Mouse (Mus musculus) E14TG2a.4 (cell line): ENCODE data around the gene Ulk1.

ENCODE experiments used
- H3K27me3 ChIP-seq: 2 replicates; pipeline ENCODE4 v1.6.1; 2014; ENCODE audit warnings: low read length, control low read depth; ENCODE audit not compliant: insufficient read depth
- H3K36me3 ChIP-seq: 2 replicates; pipeline ENCODE4 v1.6.1; 2014; ENCODE audit warnings: low read length, control low read depth; ENCODE audit not compliant: insufficient read depth
- H3K4me1 ChIP-seq: replicated peaks from 2 replicates; pipeline ENCODE4 v1.6.1; 2014; ENCODE audit warnings: low read depth, low read length, control low read depth
- H3K4me3 ChIP-seq: replicated peaks from 2 replicates; pipeline ENCODE4 v1.5.1; 2014; ENCODE audit warnings: mild to moderate bottlenecking, low read length
- H3K9me3 ChIP-seq: 2 replicates; pipeline ENCODE4 v1.6.1; 2014; ENCODE audit warnings: low read length, control low read depth
- CTCF ChIP-seq: conservative IDR thresholded peaks from 2 replicates; pipeline ENCODE4 v1.5.1; 2014; ENCODE audit warnings: low read length
- NANOG ChIP-seq: IDR thresholded peaks from 2 replicates; pipeline ENCODE4 v1.6.1; 2014; ENCODE audit warnings: borderline replicate concordance, low read length, mixed read lengths
- POU5F1 ChIP-seq: IDR thresholded peaks from 2 replicates; pipeline ENCODE4 v1.6.1; 2014; ENCODE audit warnings: low read length, borderline replicate concordance

Ulk1 gene

DNA sequence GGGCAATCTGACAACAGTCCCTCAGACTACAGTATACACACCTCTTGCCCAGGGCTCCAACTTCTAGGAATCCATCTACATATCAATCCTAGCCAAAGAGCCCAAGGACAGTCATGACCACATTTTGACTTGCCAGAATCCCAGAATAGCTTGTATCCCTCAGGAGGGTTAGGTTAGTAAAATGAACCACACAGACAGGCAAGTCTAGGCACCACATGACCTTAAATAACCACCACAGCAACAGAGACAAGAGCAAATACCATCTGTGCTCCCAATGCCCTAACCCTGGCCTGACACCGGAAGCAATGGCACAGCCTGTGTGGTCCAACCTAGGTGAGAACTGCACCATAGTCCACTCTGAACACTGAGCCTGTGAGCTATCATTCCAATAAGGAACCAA lies 3.2 kb downstream of the Ulk1 start:
- H3K4me3 ChIP-seq = peak overlapping the region; percentile 92
- H3K4me1 ChIP-seq = peaks cover 76% of the 10 kb centered on the region
- no peaks in the 10 kb centered on the region for H3K9me3 ChIP-seq
- TF ChIP-seq NANOG (peak; percentile 2; the same call in 1 of the 2 replicates), CTCF (no peak)
- H3K36me3 ChIP-seq = peaks cover 58% of the 10 kb centered on the region
- no peaks in the 10 kb centered on the region for H3K27me3 ChIP-seq

GRCm38 (mm10) chr5:110806154-110806553 lies 3.7 kb downstream of the Ulk1 start:
- peaks cover 63% of the 10 kb centered on the region for H3K36me3 ChIP-seq
- TF ChIP-seq POU5F1 (no peak), CTCF (no peak)
- H3K9me3 ChIP-seq = no peaks in the 10 kb centered on the region
- no peaks in the 10 kb centered on the region for H3K27me3 ChIP-seq
- H3K4me1 ChIP-seq = peaks cover 78% of the 10 kb centered on the region
- H3K4me3 ChIP-seq = peak overlapping the region; percentile 92

GRCm38 (mm10) chr5:110804012-110804743 lies 5.7 kb downstream of the Ulk1 start:
- H3K4me3 ChIP-seq = peak overlapping the region; percentile 92
- TF ChIP-seq POU5F1 = no peak
- no peak for TF ChIP-seq CTCF
- no peak for TF ChIP-seq NANOG
- no peaks in the 10 kb centered on the region for H3K9me3 ChIP-seq
- H3K27me3 ChIP-seq = no peaks in the 10 kb centered on the region
- H3K4me1 ChIP-seq = peaks cover 91% of the 10 kb centered on the region
- peaks cover 83% of the 10 kb centered on the region for H3K36me3 ChIP-seq

- no peak for TF ChIP-seq NANOG
- TF ChIP-seq POU5F1 = no peak
- Histone ChIP-seq H3K4me1 (peaks cover 95% of the 10 kb centered on the region), H3K9me3 (no peaks in the 10 kb centered on the region)
Measured at GRCm38 (mm10) chr5:110802809-110803208, 7.1 kb downstream of the Ulk1 start.

GRCm38 (mm10) chr5:110802186-110802585 lies 7.7 kb downstream of the Ulk1 start:
- Histone ChIP-seq H3K4me1 (peaks cover 94% of the 10 kb centered on the region), H3K36me3 (peaks cover 93% of the 10 kb centered on the region), H3K9me3 (no peaks in the 10 kb centered on the region), H3K27me3 (no peaks in the 10 kb centered on the region), H3K4me3 (peak overlapping the region; percentile 92)
- TF ChIP-seq CTCF = no peak
- no peak for TF ChIP-seq NANOG
- no peak for TF ChIP-seq POU5F1

More at GRCm38 (mm10) chr5:110802809-110803208, 7.1 kb downstream of the Ulk1 start:
- peaks cover 93% of the 10 kb centered on the region for H3K36me3 ChIP-seq
- H3K4me3 ChIP-seq = peak overlapping the region; percentile 92
- no peaks in the 10 kb centered on the region for H3K27me3 ChIP-seq

- Histone ChIP-seq H3K27me3 (no peaks in the 10 kb centered on the region), H3K36me3 (peaks cover 93% of the 10 kb centered on the region), H3K4me3 (peak overlapping the region; percentile 92), H3K4me1 (peaks cover 91% of the 10 kb centered on the region), H3K9me3 (no peaks in the 10 kb centered on the region)
- no peak for TF ChIP-seq NANOG
Measured at GRCm38 (mm10) chr5:110801036-110801624, 8.8 kb downstream of the Ulk1 start.

DNA sequence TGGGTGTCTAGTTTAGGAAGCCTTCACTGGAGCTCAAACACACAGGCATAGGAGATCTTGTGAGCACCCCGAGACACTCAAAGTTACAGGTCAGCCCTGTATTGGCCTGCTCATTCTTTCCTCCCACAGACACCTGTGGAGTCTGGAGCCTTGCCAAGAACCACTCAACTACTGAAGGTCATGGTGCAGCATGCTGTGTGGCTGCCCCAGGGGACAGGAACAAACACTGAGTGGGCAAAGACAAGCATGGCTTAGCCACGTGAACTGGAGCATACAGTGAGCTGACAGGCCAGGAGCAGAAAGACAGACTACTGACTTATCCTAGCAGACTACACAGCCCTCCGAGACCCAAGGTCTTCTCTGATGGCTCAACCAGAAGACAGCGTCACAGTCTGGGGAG lies 12.2 kb downstream of the Ulk1 start:
- Histone ChIP-seq H3K36me3 (peaks cover 100% of the 10 kb centered on the region), H3K4me3 (no peak overlapping the region), H3K27me3 (no peaks in the 10 kb centered on the region), H3K9me3 (no peaks in the 10 kb centered on the region), H3K4me1 (peaks cover 92% of the 10 kb centered on the region)
- TF ChIP-seq POU5F1 = no peak
- TF ChIP-seq CTCF = no peak
- TF ChIP-seq NANOG = no peak

GRCm38 (mm10) chr5:110794363-110794762 lies 15.5 kb downstream of the Ulk1 start:
- H3K27me3 ChIP-seq = no peaks in the 10 kb centered on the region
- TF ChIP-seq POU5F1 (no peak), NANOG (no peak), CTCF (no peak)
- H3K9me3 ChIP-seq = no peaks in the 10 kb centered on the region
- H3K4me3 ChIP-seq = no peak overlapping the region
- H3K36me3 ChIP-seq = peaks cover 100% of the 10 kb centered on the region
- peaks cover 90% of the 10 kb centered on the region for H3K4me1 ChIP-seq

GRCm38 (mm10) chr5:110788684-110789083 lies 21.2 kb downstream of the Ulk1 start:
- Histone ChIP-seq H3K4me3 (no peak overlapping the region), H3K27me3 (no peaks in the 10 kb centered on the region), H3K4me1 (peaks cover 95% of the 10 kb centered on the region), H3K9me3 (no peaks in the 10 kb centered on the region), H3K36me3 (peaks cover 98% of the 10 kb centered on the region)
- TF ChIP-seq NANOG = no peak
- peak; percentile 44; the same call in 1 of the 2 replicates for TF ChIP-seq CTCF
- no peak for TF ChIP-seq POU5F1
